In the genomic region with DNA sequence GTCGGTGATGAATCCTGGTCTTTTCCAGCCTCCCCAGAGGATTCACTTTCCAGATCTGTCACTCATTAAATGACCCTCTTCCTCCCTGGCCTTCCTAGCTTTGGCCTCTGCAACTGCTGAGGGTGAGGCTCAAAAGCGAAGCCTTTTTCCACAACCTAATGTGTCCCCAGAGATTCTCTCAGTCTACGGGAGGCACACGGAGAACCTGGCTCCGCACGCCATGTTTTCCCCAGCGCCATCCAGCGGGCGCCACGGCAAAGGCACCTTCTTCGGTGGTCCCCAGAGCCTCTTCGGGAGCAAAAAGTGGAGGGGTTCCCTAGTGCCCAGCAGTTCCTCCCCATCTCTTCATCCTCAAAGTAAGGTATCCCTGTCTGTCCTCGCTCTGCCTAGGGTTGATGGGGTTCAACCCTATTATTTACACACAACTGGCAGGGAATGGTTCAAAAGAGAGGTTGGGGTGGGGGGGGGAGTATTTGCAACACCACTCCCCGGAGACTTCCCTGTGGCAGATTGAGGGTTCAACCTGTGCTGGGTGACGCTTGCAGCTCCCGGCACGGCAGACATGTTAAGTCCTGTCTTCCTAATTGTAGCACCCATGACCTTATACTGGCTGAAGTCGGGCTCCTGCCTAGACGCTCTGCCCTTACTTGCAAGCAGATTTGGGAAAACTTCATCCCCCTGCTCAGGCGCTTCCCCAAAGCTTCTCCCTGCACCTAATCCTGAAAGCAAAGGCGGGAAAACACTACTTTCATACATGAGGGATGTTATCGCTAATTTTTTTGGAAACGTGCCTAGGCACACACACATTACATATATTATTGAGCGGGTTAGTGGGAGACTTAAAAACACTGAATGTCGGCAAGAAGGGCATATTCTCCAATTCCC, we compare ENCODE assay signal across 14 mouse cellular contexts. TPM values are rescaled to one million over a fixed set of nuclear protein-coding genes. Genes with fewer than 3 reads are reported as not detected.
DNase-seq lines count a peak whose midpoint lies in the region; ATAC-seq and TF ChIP-seq lines count a peak whose summit lies in the region.
"Had no signal": no experiment of that assay in that cellular context is flagged by ENCODE, and none has a peak within 500 bp of the region (broad histone marks: within the 10 kb centered on the region; RNA-seq: fewer than 3 reads in every experiment).

No protein-coding gene starts in this region.

- no peak overlapping the region for H3K9ac ChIP-seq in intestine, postnatal 0 days (ENCODE audit: low read depth, low read length)
- no peak overlapping the region for H3K9ac ChIP-seq in intestine, embryonic 16.5 days (ENCODE audit: low read depth, low read length)
- no peak overlapping the region for H3K9ac ChIP-seq in neural tube, embryonic 15.5 days (replicated peaks)
- no peak overlapping the region for H3K9ac ChIP-seq in embryonic facial prominence, embryonic 12.5 days
- H3K9ac ChIP-seq in liver, embryonic 15.5 days, result no peak overlapping the region
- H3K9ac ChIP-seq: forebrain, embryonic 12.5 days; hindbrain, embryonic 15.5 days; lung, embryonic 15.5 days had no signal

- TF ChIP-seq CTCF in intestine, postnatal 0 days (IDR thresholded peaks at IDR 0.05; ENCODE audit: low read depth), result peak; percentile 42

- no peak overlapping the region for H3K4me2 ChIP-seq in intestine, postnatal 0 days (replicated peaks; ENCODE audit: low read depth)
- H3K4me2 ChIP-seq in intestine, embryonic 16.5 days (ENCODE audit: low read depth, low read length), result no peak overlapping the region
- H3K4me2 ChIP-seq in neural tube, embryonic 15.5 days, result no peak overlapping the region
- peak overlapping the region; percentile 35 for H3K4me2 ChIP-seq in embryonic facial prominence, embryonic 12.5 days (replicated peaks)
- peak overlapping the region; percentile 29; the same call in 1 of the 2 replicates for H3K4me2 ChIP-seq in liver, embryonic 15.5 days
- H3K4me2 ChIP-seq: forebrain, embryonic 12.5 days; hindbrain, embryonic 15.5 days; lung, embryonic 15.5 days had no signal

- ATAC-seq in intestine, postnatal 0 days, result no peak
- ATAC-seq in intestine, embryonic 16.5 days, result no peak
- no peak for ATAC-seq in neural tube, embryonic 15.5 days (ENCODE audit: low FRiP score)
- ATAC-seq in embryonic facial prominence, embryonic 12.5 days (ENCODE audit: insufficient number of reproducible peaks, insufficient read depth, low FRiP score, low TSS enrichment), result no peak
- no peak for ATAC-seq in liver, embryonic 15.5 days (ENCODE audit: insufficient read depth)

- H3K27me3 ChIP-seq in intestine, postnatal 0 days (replicated peaks; ENCODE audit: control insufficient read depth, insufficient read depth, low read length), result peaks cover 88% of the 10 kb centered on the region
- peaks cover 64% of the 10 kb centered on the region for H3K27me3 ChIP-seq in intestine, embryonic 16.5 days (replicated peaks; ENCODE audit: control insufficient read depth, insufficient read depth, low read length)
- peaks cover 93% of the 10 kb centered on the region for H3K27me3 ChIP-seq in neural tube, embryonic 15.5 days (replicated peaks)
- peaks cover 75% of the 10 kb centered on the region for H3K27me3 ChIP-seq in embryonic facial prominence, embryonic 12.5 days
- H3K27me3 ChIP-seq in liver, embryonic 15.5 days, result peaks cover 99% of the 10 kb centered on the region

- no peaks in the 10 kb centered on the region for H3K9me3 ChIP-seq in intestine, postnatal 0 days (ENCODE audit: control insufficient read depth)
- no peaks in the 10 kb centered on the region for H3K9me3 ChIP-seq in intestine, embryonic 16.5 days (ENCODE audit: control insufficient read depth, low read length)
- H3K9me3 ChIP-seq in neural tube, embryonic 15.5 days (replicated peaks), result no peaks in the 10 kb centered on the region
- no peaks in the 10 kb centered on the region for H3K9me3 ChIP-seq in embryonic facial prominence, embryonic 12.5 days
- H3K9me3 ChIP-seq in liver, embryonic 15.5 days (replicated peaks), result no peaks in the 10 kb centered on the region
- H3K9me3 ChIP-seq: forebrain, embryonic 12.5 days; hindbrain, embryonic 15.5 days; lung, embryonic 15.5 days had no signal

- H3K4me3 ChIP-seq in intestine, postnatal 0 days (ENCODE audit: low read depth, low read length), result no peak overlapping the region
- no peak overlapping the region for H3K4me3 ChIP-seq in intestine, embryonic 16.5 days (ENCODE audit: low read length)
- no peak overlapping the region for H3K4me3 ChIP-seq in neural tube, embryonic 15.5 days (replicated peaks)
- H3K4me3 ChIP-seq in embryonic facial prominence, embryonic 12.5 days, result no peak overlapping the region
- H3K4me3 ChIP-seq in liver, embryonic 15.5 days (replicated peaks), result no peak overlapping the region
- H3K4me3 ChIP-seq: forebrain, embryonic 12.5 days; hindbrain, embryonic 15.5 days; lung, embryonic 15.5 days had no signal

- no peak overlapping the region for H3K27ac ChIP-seq in intestine, postnatal 0 days (ENCODE audit: low read depth, low read length)
- no peak overlapping the region for H3K27ac ChIP-seq in intestine, embryonic 16.5 days (ENCODE audit: low read length)
- H3K27ac ChIP-seq in neural tube, embryonic 15.5 days (replicated peaks), result no peak overlapping the region
- H3K27ac ChIP-seq in embryonic facial prominence, embryonic 12.5 days, result no peak overlapping the region
- H3K27ac ChIP-seq in liver, embryonic 15.5 days (replicated peaks), result no peak overlapping the region
- H3K27ac ChIP-seq: forebrain, embryonic 12.5 days; hindbrain, embryonic 15.5 days; lung, embryonic 15.5 days had no signal

- WGBS in intestine, postnatal 0 days, result 7% methylated on average over 25 of the region's 25 CpGs
- 5% methylated on average over 25 of the region's 25 CpGs for WGBS in intestine, embryonic 16.5 days
- under 1% methylated on average over 25 of the region's 25 CpGs for whole genome bisulfite sequencing in neural tube, embryonic 15.5 days
- WGBS in embryonic facial prominence, embryonic 12.5 days, result 3% methylated on average over 25 of the region's 25 CpGs
- 4% methylated on average over 25 of the region's 25 CpGs for WGBS in liver, embryonic 15.5 days (ENCODE audit: insufficient replicate concordance)

- H3K36me3 ChIP-seq in intestine, postnatal 0 days (ENCODE audit: control insufficient read depth, insufficient read depth), result no peaks in the 10 kb centered on the region
- H3K36me3 ChIP-seq in intestine, embryonic 16.5 days (ENCODE audit: control insufficient read depth, insufficient read depth, low read length), result no peaks in the 10 kb centered on the region
- H3K36me3 ChIP-seq in neural tube, embryonic 15.5 days, result no peaks in the 10 kb centered on the region
- no peaks in the 10 kb centered on the region for H3K36me3 ChIP-seq in embryonic facial prominence, embryonic 12.5 days
- H3K36me3 ChIP-seq in liver, embryonic 15.5 days (replicated peaks), result no peaks in the 10 kb centered on the region
- H3K36me3 ChIP-seq: forebrain, embryonic 12.5 days; hindbrain, embryonic 15.5 days; lung, embryonic 15.5 days had no signal

- DNase-seq in neural tube, embryonic 10.5 days (ENCODE audit: extremely low spot score, low spot score), result peak; percentile 45
- no peak for DNase-seq in cerebellum, postnatal 36 days
- no peak for DNase-seq in T-cell, adult 2 months (ENCODE audit: low spot score)
- DNase-seq: cerebellum, adult 2 months; gastrocnemius, postnatal 10 days; kidney, postnatal 36 days had no signal

- no peaks in the 10 kb centered on the region for H3K4me1 ChIP-seq in intestine, postnatal 0 days (replicated peaks; ENCODE audit: control insufficient read depth, insufficient read depth, low read length)
- H3K4me1 ChIP-seq in intestine, embryonic 16.5 days (ENCODE audit: control insufficient read depth, insufficient read depth, low read length), result no peaks in the 10 kb centered on the region
- 0 out of 2 replicates have a peak, but pooled peaks cover 4% of the 10 kb centered on the region for H3K4me1 ChIP-seq in neural tube, embryonic 15.5 days
- peaks cover 21% of the 10 kb centered on the region; the same call in 1 of the 2 replicates for H3K4me1 ChIP-seq in embryonic facial prominence, embryonic 12.5 days
- H3K4me1 ChIP-seq in liver, embryonic 15.5 days (replicated peaks), result no peaks in the 10 kb centered on the region
- H3K4me1 ChIP-seq: forebrain, embryonic 12.5 days had no signal

RNA-seq across cellular contexts. Expression of a gene that starts 9.7 kb away (rescaled TPM):
- polyA plus RNA-seq in intestine, postnatal 0 days (2015; fragmentation: Nextera tagmentation; extraction: Ambion mirVana), result 30.6 and 42.6 TPM in 2 replicates
- polyA plus RNA-seq in intestine, embryonic 16.5 days (2015; fragmentation: Nextera tagmentation; extraction: Ambion mirVana), result 37.5 and 44.6 TPM in 2 replicates
- 4.1 and 8.4 TPM in 2 replicates for polyA plus RNA-seq in neural tube, embryonic 15.5 days (2015; fragmentation: Nextera tagmentation; extraction: Ambion mirVana)
- 59.5 and 65.3 TPM in 2 replicates for polyA plus RNA-seq in embryonic facial prominence, embryonic 12.5 days (2016; fragmentation: Nextera tagmentation; extraction: Ambion mirVana)
- 2.6 and 2.8 TPM in 2 replicates for polyA plus RNA-seq in liver, embryonic 15.5 days (2015; fragmentation: Nextera tagmentation; extraction: Ambion mirVana)

Comparison
In these comparisons a context has a peak if more than half of its experiments do, and no peak if none do; other contexts are left out.
1. H3K4me2 ChIP-seq: peak in embryonic facial prominence, embryonic 12.5 days (single experiment) and liver, embryonic 15.5 days (single experiment); none in intestine, postnatal 0 days (single experiment), intestine, embryonic 16.5 days (single experiment) and neural tube, embryonic 15.5 days (single experiment).